Mouse (Mus musculus): ENCODE data around the gene Csk. TPM values are rescaled to one million over a fixed set of nuclear protein-coding genes. Genes with fewer than 3 reads are reported as not detected.

The Csk gene
- polyA plus RNA-seq, 1 experiment from 2014 or later: 27.2 TPM

DNA sequence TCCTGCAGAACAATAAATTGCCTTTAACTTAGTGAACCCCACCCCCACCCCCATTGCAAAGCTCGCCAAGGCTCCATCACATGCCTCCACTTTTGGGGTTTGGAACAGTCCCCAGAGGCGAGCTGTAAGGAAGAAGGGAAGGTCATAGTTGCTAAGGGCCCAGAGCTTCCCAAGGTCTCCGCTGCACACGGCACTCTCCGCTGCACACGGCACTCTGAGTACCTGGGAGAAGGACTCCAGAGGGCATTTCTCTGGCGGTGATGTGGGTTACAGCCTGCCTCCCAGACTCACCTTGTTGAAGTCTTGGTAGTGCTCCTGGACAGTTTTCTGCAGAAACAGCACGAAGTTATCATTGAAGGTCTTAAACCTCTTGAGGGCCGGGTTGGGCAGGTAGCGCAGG lies 28.0 kb upstream of the Csk start:
- Histone ChIP-seq H3K4me1 (ENCODE audit: insufficient read depth, low read length) (no peaks in the 10 kb centered on the region), H3K36me3 (ENCODE audit: insufficient read depth, low read length) (no peaks in the 10 kb centered on the region), H3K27me3 (ENCODE audit: insufficient read depth, low read length) (no peaks in the 10 kb centered on the region), H3K9me3 (ENCODE audit: low read length) (no peaks in the 10 kb centered on the region), H3K4me2 (replicated peaks; ENCODE audit: low read depth, low read length) (no peak overlapping the region), H3K4me3 (ENCODE audit: low read length) (no peak overlapping the region), H3K9ac (replicated peaks; ENCODE audit: low read length) (no peak overlapping the region), H3K27ac (ENCODE audit: low read length) (no peak overlapping the region)
- ATAC-seq (ENCODE audit: low FRiP score, low TSS enrichment): no peak
- 72% methylated on average over 10 of the region's 10 CpGs for WGBS

DNA sequence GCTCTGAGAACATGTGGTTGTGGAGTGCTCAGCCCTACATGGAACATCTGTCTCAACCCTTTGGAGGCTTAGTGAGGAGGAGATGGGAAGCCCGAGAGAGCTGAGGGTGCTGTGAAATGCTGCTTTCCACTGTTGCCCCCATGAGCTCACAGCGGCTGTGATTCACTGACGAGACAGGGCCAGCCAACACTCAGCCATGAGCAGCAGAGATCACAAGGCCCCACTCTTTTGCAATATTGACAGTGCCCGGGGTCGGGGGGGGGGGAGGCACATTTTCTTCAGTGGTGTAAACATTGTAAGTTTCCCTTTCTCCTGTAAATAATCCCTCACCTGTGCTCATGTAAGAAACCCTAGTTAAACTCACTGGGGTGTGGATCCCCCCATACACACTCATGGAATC lies 18.1 kb upstream of the Csk start:
- no peak for ATAC-seq (ENCODE audit: low FRiP score, low TSS enrichment)

DNA sequence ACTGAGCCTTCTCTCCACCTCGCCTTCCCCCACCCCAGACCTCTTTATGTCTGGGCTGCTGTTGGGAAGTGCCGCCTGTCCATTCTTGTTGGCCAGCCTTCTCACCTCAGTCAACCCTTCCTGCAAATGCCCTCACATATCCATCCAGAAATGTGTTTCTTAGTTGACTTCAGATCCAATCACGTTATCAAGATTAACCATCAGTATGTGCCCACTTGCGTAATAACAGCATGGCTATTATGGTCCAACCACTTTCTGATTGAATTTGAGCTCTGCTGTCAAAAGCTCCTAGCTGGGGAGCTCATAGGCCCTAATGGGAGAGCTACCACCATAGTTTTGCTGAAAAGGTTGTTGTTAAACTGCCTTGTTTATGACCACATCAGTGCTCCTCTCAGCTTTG lies 17.6 kb upstream of the Csk start:
- Histone ChIP-seq H3K27ac (ENCODE audit: low read length) (no peak overlapping the region), H3K9me3 (ENCODE audit: low read length) (no peaks in the 10 kb centered on the region), H3K36me3 (ENCODE audit: insufficient read depth, low read length) (no peaks in the 10 kb centered on the region), H3K27me3 (ENCODE audit: insufficient read depth, low read length) (no peaks in the 10 kb centered on the region), H3K4me3 (ENCODE audit: low read length) (no peak overlapping the region), H3K4me1 (ENCODE audit: insufficient read depth, low read length) (no peaks in the 10 kb centered on the region), H3K4me2 (replicated peaks; ENCODE audit: low read depth, low read length) (no peak overlapping the region), H3K9ac (replicated peaks; ENCODE audit: low read length) (no peak overlapping the region)
- ATAC-seq (ENCODE audit: low FRiP score, low TSS enrichment): no peak
- 86% methylated on average over 4 of the region's 4 CpGs for WGBS

More for the DNA sequence above, 18.1 kb upstream of the Csk start:
- WGBS: 87% methylated on average over 5 of the region's 5 CpGs
- Histone ChIP-seq H3K4me3 (ENCODE audit: low read length) (no peak overlapping the region), H3K9me3 (ENCODE audit: low read length) (no peaks in the 10 kb centered on the region), H3K27ac (ENCODE audit: low read length) (no peak overlapping the region), H3K9ac (replicated peaks; ENCODE audit: low read length) (no peak overlapping the region), H3K4me1 (ENCODE audit: insufficient read depth, low read length) (no peaks in the 10 kb centered on the region), H3K36me3 (ENCODE audit: insufficient read depth, low read length) (no peaks in the 10 kb centered on the region), H3K27me3 (ENCODE audit: insufficient read depth, low read length) (no peaks in the 10 kb centered on the region), H3K4me2 (replicated peaks; ENCODE audit: low read depth, low read length) (no peak overlapping the region)

DNA sequence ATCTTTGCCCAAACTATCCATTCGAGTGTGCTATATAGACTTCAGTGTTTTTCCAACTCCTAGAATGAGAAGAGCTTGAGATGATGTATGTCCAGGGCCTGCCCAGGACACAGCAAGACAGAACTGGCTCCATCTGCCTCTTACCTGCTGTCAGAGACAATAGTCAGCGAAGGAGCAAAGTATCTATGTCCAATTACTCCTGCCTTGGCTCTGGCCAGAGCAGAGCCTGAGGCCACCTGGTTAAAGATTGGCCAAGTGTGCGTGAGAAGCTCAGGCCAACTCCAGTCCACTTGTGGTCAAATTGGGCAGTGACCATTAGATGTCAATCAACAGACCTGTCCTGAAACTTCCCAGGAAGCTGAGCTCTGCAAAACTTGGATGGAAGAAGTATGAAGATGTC lies 16.1 kb upstream of the Csk start:
- H3K36me3 ChIP-seq (ENCODE audit: insufficient read depth, low read length): no peaks in the 10 kb centered on the region
- ATAC-seq (ENCODE audit: low FRiP score, low TSS enrichment): peak; percentile 51

DNA sequence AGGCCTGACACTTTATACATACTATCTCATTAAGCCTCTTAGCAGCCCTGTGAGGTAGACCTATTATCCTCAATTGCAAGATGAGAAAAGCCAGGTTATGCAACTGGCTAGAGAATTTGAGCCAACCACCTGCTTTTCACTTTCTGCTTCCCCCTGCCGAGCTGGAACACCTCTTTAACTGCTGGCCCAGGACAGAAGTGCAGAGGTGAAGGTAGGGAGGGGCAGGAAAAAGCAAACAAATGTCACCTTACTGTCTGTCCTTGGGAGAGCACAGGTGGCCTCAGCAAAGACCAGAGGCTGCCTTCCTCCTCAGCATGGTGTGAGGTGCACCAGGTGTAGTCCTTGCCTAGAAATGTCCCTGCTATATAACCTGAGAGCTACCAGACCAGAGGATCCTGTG lies 14.8 kb upstream of the Csk start:
- no peak overlapping the region for H3K4me3 ChIP-seq (ENCODE audit: low read length)
- 19% methylated on average over 1 of the region's 1 CpGs for WGBS
- H3K4me1 ChIP-seq (ENCODE audit: insufficient read depth, low read length): no peaks in the 10 kb centered on the region
- no peaks in the 10 kb centered on the region for H3K36me3 ChIP-seq (ENCODE audit: insufficient read depth, low read length)
- H3K27me3 ChIP-seq (ENCODE audit: insufficient read depth, low read length): no peaks in the 10 kb centered on the region
- no peak overlapping the region for H3K4me2 ChIP-seq (replicated peaks; ENCODE audit: low read depth, low read length)
- 0 out of 2 replicates have a peak, but pooled peaks cover 4% of the 10 kb centered on the region for H3K9me3 ChIP-seq (ENCODE audit: low read length)
- ATAC-seq (ENCODE audit: low FRiP score, low TSS enrichment): no peak
- H3K27ac ChIP-seq (ENCODE audit: low read length): no peak overlapping the region
- H3K9ac ChIP-seq (replicated peaks; ENCODE audit: low read length): no peak overlapping the region

More for the DNA sequence above, 16.1 kb upstream of the Csk start:
- Histone ChIP-seq H3K27ac (ENCODE audit: low read length) (no peak overlapping the region), H3K9ac (replicated peaks; ENCODE audit: low read length) (no peak overlapping the region), H3K4me1 (ENCODE audit: insufficient read depth, low read length) (no peaks in the 10 kb centered on the region), H3K4me3 (ENCODE audit: low read length) (no peak overlapping the region), H3K4me2 (replicated peaks; ENCODE audit: low read depth, low read length) (no peak overlapping the region), H3K9me3 (ENCODE audit: low read length) (no peaks in the 10 kb centered on the region), H3K27me3 (ENCODE audit: insufficient read depth, low read length) (no peaks in the 10 kb centered on the region)
- 74% methylated on average over 3 of the region's 3 CpGs for WGBS

DNA sequence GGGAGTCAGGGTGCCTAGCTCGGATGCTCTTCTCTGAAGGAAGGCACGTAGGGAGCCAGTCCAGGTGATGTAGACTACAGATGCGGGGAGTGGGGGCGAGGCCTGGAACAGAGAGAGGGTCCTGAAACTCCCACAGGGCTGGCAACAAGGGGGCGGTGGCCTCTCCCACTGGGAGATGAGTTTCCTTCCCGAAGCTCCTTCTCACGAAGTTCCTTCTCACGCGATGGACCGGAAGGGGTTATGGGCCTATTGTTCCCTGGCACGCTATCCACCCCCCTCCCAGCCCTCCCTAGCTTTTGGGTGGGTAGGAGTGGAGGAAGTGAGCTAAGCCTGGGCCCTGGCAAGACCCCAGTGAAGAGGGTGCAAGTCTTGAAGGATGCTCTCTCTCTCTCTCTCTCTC lies 14.4 kb upstream of the Csk start:
- no peak for ATAC-seq (ENCODE audit: low FRiP score, low TSS enrichment)
- no peaks in the 10 kb centered on the region for H3K36me3 ChIP-seq (ENCODE audit: insufficient read depth, low read length)
- H3K27me3 ChIP-seq (ENCODE audit: insufficient read depth, low read length): no peaks in the 10 kb centered on the region
- WGBS: 53% methylated on average over 11 of the region's 11 CpGs
- H3K4me3 ChIP-seq (ENCODE audit: low read length): no peak overlapping the region
- 0 out of 2 replicates have a peak, but pooled peaks cover 4% of the 10 kb centered on the region for H3K9me3 ChIP-seq (ENCODE audit: low read length)
- no peak overlapping the region for H3K27ac ChIP-seq (ENCODE audit: low read length)
- H3K4me2 ChIP-seq (replicated peaks; ENCODE audit: low read depth, low read length): no peak overlapping the region
- H3K9ac ChIP-seq (replicated peaks; ENCODE audit: low read length): no peak overlapping the region
- no peaks in the 10 kb centered on the region for H3K4me1 ChIP-seq (ENCODE audit: insufficient read depth, low read length)

DNA sequence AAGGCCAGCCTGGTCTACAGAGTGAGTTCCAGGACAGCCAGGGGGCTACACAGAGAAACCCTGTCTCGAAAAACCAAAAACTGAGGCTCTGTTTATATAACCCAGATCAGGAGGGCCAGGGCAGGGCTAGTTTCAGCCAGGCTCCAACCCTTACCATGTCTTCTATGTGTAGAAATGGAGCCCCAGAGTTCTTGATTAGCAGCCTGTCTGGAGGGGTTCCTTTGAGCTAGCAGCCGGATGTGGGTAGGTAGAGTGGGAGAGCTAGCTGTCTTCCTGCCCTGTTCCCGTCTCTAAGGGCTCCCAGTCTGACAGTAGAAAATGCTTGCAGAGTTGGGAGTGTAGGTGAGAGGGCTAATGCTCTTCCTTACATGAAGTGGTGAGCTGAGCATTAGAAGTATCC lies 13.7 kb upstream of the Csk start:
- WGBS: 85% methylated on average over 3 of the region's 3 CpGs
- no peak overlapping the region for H3K27ac ChIP-seq (ENCODE audit: low read length)
- H3K27me3 ChIP-seq (ENCODE audit: insufficient read depth, low read length): no peaks in the 10 kb centered on the region
- H3K9ac ChIP-seq (replicated peaks; ENCODE audit: low read length): no peak overlapping the region
- no peaks in the 10 kb centered on the region for H3K4me1 ChIP-seq (ENCODE audit: insufficient read depth, low read length)
- H3K9me3 ChIP-seq (ENCODE audit: low read length): 0 out of 2 replicates have a peak, but pooled peaks cover 4% of the 10 kb centered on the region
- H3K4me2 ChIP-seq (replicated peaks; ENCODE audit: low read depth, low read length): no peak overlapping the region
- H3K36me3 ChIP-seq (ENCODE audit: insufficient read depth, low read length): no peaks in the 10 kb centered on the region
- ATAC-seq (ENCODE audit: low FRiP score, low TSS enrichment): no peak
- H3K4me3 ChIP-seq (ENCODE audit: low read length): no peak overlapping the region

DNA sequence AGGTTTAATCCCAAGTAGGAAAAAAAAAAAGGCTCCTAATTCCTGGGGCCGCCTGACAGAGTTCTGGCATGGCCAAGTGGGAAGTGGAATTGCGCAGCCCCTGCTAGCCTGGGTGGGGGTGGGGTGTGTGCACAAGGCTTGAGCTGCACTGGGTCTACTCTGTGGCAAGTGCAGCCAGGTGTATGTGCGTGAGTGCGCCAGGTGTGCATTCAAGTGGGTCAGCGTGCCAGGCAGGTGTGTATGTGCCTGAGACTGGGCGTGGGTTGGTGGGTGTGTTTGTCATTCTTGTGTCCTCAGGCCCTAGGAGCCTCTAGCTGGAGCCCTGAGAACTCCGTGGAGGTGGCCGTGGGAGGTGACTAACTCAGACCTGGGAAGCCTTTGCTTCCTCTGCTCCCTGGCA lies 13.1 kb upstream of the Csk start:
- WGBS: 76% methylated on average over 8 of the region's 8 CpGs
- Histone ChIP-seq H3K27me3 (ENCODE audit: insufficient read depth, low read length) (no peaks in the 10 kb centered on the region), H3K27ac (ENCODE audit: low read length) (no peak overlapping the region), H3K4me1 (ENCODE audit: insufficient read depth, low read length) (no peaks in the 10 kb centered on the region), H3K4me2 (replicated peaks; ENCODE audit: low read depth, low read length) (no peak overlapping the region), H3K9ac (replicated peaks; ENCODE audit: low read length) (no peak overlapping the region), H3K36me3 (ENCODE audit: insufficient read depth, low read length) (no peaks in the 10 kb centered on the region), H3K4me3 (ENCODE audit: low read length) (no peak overlapping the region), H3K9me3 (ENCODE audit: low read length) (0 out of 2 replicates have a peak, but pooled peaks cover 4% of the 10 kb centered on the region)
- ATAC-seq (ENCODE audit: low FRiP score, low TSS enrichment): no peak

DNA sequence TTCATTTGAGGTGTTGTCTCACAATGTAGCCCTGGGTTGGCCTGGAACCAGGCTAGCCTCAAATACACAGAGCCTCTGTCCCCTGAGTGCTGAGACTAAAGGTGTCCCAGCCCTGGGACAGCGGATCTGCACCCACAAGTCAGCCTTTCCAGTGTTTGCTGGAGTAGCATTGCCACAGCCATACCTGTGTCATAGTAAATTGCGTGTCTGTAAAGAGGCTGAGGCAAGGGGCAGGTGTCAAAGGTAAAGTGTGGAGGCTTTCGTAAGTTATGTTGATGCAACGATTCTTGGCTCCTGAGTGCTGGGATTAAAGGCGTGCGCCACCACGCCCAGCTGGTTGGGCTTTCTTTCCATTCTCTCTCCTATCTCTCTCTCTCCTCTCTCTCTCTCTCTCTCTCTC lies 11.2 kb upstream of the Csk start:
- Histone ChIP-seq H3K27ac (ENCODE audit: low read length) (no peak overlapping the region), H3K4me2 (replicated peaks; ENCODE audit: low read depth, low read length) (no peak overlapping the region), H3K36me3 (ENCODE audit: insufficient read depth, low read length) (no peaks in the 10 kb centered on the region), H3K4me3 (ENCODE audit: low read length) (no peak overlapping the region), H3K27me3 (ENCODE audit: insufficient read depth, low read length) (no peaks in the 10 kb centered on the region), H3K9ac (replicated peaks; ENCODE audit: low read length) (no peak overlapping the region), H3K9me3 (ENCODE audit: low read length) (0 out of 2 replicates have a peak, but pooled peaks cover 4% of the 10 kb centered on the region), H3K4me1 (ENCODE audit: insufficient read depth, low read length) (no peaks in the 10 kb centered on the region)
- ATAC-seq (ENCODE audit: low FRiP score, low TSS enrichment): no peak
- WGBS: 61% methylated on average over 7 of the region's 7 CpGs

DNA sequence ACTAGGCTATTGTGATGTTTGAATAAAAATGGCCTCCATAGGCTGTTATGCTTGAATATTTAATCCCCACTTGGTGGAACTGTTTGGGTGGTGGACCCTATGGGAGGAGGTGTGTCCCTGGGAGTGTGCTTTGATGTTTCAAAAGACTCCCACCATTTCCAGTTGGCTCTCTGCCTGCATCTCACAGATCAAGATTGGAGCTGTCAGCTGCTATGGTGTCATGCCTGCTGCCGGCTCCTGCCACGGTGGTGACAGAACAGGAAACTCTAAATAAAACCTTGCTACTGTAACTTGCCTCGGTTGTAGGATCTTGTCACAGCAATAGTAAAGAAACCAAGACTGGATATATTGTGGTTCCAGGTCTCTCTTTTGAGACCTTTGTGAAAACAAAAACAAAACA lies 8.1 kb upstream of the Csk start:
- no peak for ATAC-seq (ENCODE audit: low FRiP score, low TSS enrichment)
- WGBS: 45% methylated on average over 3 of the region's 3 CpGs
- H3K4me1 ChIP-seq (ENCODE audit: insufficient read depth, low read length): no peaks in the 10 kb centered on the region

More for the DNA sequence above, 8.1 kb upstream of the Csk start:
- H3K4me2 ChIP-seq (replicated peaks; ENCODE audit: low read depth, low read length): no peak overlapping the region
- H3K4me3 ChIP-seq (ENCODE audit: low read length): no peak overlapping the region
- no peak overlapping the region for H3K27ac ChIP-seq (ENCODE audit: low read length)
- 0 out of 2 replicates have a peak, but pooled peaks cover 4% of the 10 kb centered on the region for H3K9me3 ChIP-seq (ENCODE audit: low read length)
- no peak overlapping the region for H3K9ac ChIP-seq (replicated peaks; ENCODE audit: low read length)
- no peaks in the 10 kb centered on the region for H3K27me3 ChIP-seq (ENCODE audit: insufficient read depth, low read length)
- H3K36me3 ChIP-seq (ENCODE audit: insufficient read depth, low read length): no peaks in the 10 kb centered on the region

Measured in kidney, embryonic 16.5 days (tissue).